Mouse (Mus musculus) ovary, postnatal 36 days (tissue): ENCODE measurements around the gene Cfap77.

Experiments used
- DNase-seq: peaks from one replicate; pipeline ENCODE4 v3.0.0; 2022; ENCODE audit warnings: low spot score, mixed read lengths

Cfap77 gene

DNA sequence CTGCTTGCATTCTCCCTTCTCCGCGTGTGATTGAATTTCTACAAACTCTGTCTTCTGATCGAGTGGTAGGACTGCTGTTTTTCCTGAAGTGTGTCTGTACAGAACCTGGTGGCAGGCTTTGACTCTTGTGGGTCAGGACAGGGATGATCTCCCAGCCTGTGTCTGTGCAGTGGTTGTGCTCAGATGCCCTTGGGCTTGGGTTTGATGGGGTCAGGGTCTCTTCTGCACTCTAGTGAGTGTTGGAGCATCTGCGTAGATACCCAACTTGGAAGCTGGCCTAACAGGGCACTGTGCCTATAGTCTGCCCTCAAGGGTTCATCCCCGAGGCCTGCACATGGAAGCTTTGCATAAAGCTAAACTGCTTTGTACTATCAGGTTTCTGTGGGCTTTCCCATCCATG lies 151.0 kb downstream of the Cfap77 start:
- DNase-seq, result no peak

DNA sequence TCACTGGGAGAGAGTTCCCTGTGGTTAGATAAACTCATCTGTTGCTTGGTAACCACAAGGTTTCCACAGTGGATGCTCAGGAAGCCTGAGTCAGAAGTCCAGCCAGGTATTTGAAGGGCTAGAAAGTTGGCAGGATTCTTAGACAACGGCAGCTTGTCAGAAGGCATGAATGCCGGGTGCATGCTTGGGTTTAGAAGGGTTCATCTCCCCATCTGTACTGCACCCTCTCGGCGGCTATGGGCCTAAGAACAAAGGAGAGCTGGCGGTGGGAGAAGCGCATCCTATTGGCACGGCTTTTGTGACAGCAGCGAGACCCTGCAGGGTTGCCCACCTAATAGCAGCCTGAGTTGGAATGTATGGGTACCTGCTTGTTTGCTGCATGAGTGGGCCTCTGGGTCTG lies 152.6 kb downstream of the Cfap77 start:
- DNase-seq, result no peak

DNA sequence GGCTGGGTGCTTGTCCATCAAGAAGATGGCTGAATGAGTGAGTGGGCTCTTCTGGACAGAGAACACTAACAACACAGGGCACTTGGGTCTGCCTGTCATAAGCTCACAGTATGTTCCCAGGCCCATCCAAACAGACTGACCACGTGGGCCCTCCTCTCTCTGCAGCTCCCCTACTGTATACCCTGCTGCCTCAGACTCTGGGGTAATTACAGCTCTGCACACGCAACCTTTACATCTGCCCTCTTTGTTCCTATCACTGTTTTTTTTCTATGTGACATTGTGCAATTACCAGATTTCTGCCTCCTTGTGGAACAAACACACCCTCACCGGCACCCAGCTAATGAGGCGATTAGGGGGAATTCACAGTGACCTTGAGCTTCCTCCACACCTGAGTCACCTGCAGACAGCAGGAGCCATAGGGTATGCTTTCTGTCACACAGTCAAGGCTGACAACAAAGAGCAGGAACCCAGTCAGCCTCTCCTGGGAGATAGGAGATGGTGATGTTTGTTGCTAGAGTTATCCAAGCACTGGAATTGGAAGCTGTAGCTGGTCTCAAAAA lies 157.4 kb downstream of the Cfap77 start:
- DNase-seq, result no peak

DNA sequence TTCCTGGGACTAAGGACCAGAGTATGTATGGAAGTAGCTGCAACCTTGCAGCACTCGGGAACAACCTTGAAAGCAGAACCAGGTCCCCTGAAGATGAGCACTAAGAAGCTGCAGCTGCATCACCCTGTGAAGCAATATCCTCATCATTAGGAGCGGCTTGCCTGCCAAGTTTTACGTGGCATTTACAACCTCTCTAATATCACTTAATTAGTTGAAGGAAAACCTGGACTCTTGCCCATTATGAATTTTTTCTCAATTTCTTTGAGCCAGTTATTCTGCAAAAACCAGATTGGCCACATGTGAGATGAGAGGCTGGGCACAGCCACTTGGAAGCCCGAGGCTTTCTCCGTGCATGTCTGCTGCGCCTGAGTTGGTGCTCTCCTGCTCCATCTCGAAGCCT lies 159.0 kb downstream of the Cfap77 start:
- no peak for DNase-seq

DNA sequence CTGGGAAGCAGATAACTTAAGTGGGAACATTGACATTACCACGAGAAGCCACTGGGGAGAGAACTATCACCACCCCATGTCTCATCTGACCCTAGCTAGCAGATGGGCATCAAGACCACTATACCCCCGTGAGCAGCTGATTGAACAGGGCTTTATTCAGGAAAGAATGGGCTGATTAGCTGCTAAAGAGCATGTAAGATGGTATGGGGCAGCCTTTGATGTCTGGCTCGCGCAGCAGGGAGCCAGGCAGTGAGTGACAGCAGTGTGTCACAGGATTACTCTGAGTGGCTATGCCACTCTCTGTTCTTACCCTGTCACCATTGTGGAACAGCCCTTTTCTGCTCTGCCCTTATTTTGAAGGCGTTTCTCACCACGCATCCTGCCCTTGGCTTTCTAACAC lies 161.3 kb downstream of the Cfap77 start:
- no peak for DNase-seq

DNA sequence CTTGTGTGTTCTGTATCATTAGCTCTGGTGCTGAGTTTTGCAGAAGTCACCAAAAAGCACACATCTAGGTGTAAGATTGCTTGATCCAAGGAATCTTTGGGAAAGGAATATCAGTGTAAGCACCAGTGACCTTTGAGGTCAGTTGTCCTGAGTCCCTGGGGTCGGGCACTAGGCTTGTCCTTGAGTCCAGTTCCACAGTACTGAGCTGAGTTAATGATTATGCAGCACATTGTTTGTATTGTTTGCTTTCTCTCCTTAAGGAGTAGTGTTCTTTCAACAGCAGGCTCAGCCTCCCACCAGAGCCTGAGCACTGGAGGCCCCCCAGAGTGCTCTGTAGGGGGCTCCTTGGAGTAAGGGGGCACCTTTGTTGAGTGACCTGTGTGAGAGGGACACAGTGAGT lies 162.1 kb downstream of the Cfap77 start:
- no peak for DNase-seq

DNA sequence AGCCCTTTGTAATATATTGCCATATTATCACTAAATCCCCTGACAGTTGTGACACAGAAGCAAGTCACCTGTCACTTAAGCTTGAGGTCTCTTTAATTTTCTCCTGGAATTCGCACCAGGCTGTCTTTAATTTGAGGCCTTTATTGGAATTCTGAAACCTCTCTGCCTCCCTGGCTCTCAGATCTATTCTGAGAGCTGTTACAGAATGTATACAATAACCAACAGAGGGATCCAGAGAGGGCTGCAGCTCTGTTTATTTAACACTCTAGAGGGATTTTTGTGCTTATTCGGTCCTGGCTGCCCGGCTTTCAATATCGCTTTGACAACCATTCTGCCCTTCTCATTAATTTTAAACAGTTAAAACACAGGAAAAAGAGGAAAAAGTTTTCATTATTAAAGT lies 170.0 kb downstream of the Cfap77 start:
- no peak for DNase-seq

DNA sequence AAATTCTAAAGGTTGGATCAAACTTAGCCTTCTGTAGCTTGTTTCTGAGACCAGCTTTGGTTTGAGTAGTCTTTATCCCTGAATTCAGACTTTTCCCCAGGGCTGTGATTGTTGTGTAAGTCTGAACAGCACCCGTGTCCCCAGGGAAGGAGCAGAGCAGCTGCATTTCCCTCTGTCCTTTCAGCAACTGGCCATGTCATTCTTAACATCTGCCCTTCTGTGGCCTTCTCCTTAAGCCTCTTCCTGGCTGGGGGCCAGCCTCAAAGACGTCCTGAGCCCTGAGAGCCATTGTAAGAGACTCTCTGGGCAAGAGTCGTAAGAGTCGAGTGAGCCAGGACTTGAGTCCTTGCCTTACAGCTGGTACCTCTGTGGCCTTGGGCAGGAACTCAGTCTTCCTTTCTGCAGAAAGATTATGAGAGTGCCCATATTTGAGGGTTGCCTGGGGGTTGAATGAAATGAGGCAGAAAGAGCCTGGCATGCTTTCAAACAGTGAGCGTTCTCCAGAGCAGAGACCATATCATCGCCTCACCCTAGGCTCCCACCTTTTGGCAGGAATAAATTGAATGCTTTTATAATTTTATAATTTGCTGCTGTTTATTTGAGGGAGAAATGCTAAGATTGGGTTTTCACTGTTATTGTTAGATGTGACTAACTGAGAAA lies 171.9 kb downstream of the Cfap77 start:
- no peak for DNase-seq

DNA sequence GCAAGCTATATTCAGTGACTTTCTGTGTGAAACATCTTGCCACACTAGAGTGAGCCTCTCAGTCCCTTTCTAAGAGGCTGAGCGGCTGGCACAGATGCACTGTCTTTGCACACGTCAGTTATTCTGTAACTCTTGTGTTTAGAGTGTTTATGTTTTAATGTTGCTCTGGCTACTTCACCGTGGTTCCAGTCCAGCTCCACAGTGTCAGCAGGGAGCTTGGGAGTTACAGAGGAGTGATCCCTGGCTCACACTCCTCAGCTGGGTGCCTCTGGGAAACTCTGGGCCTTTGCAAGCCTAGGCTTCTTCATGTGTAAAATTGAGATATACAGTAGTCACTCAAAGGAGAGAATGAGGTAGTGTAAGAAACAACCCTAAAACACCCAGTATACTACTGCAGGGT lies 172.8 kb downstream of the Cfap77 start:
- no peak for DNase-seq

DNA sequence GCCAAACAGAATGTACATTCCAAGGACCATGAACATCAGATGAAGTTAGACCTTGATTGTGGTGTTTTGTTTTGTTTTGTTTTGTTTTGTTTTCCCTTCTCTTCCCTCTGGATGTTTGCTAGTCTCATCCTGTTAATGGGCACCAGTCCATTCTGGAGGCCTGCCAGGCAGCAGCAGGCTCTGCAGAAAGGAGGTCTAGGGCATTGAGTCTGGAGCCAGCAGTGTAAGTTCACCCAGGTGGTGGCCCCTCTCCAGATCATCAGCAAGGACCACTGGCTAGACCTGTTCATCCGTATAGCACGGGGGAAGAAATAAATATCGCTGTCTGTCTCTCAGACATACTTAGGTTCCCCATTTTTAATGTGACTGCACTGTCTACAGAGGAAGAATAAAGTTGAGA lies 173.6 kb downstream of the Cfap77 start:
- DNase-seq, result peak; percentile 27
